Mouse (Mus musculus): ENCODE data around the gene Lpp.

The Lpp gene

GRCm38 (mm10) chr16:24635381-24635919 is 242.1 kb downstream of the Lpp start:
- no peak for DNase-seq

DNA sequence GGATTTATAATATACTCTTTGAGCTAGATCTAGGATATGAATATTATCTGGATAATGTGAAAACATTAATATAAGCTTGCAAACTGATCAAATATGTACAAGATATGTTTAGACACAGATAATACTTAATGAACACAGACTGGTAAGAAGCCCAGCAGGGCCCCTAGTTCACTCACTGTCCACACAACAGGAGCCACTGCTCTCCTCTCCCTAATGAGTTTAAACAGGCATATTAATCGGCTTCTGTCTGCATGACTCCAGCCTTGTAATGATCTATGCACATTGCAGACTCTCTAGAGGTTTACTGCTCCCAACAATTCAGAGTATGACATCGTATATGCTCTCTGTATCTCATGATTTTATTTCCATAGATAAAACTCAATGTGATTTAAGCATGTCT is 243.6 kb downstream of the Lpp start:
- no peak for DNase-seq

DNA sequence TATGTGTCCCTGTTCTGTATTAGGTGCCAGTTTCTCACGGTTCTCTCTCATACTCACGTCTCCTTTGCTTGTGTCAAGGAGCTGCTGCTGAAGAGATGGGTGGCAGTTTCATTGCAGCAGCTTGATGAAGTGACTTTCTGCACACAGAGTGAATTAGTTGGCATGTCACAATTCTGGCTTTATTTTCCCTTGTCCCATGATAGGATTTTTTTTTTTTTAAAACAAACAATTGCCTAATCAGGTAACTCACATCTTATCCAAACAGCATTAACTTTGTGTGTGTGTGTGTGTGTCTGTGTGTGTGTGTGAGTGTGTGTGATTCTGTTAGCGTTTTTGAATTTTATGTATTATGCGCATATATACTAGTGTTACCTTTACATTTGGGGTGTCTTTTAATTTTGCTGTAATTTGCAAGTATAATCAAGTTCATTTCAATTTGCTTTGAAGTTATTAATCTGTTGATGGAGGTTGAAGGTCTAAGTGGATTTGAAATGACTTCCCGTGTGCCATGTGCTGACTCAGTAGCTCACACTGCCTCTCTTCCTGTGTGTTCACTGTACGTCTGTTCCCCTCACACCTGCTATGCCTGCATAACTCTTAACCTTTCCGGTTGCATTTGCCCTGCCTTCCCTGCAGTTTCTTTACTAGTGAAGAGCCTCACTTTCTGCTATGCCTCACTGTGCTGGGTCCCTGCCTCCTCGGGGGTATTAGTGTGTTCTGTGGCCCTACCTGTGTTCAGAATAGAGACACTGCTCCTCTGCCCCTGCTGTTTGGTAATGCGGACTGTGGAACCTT is 247.9 kb downstream of the Lpp start:
- no peak for DNase-seq

GRCm38 (mm10) chr16:24643024-24643635 is 249.8 kb downstream of the Lpp start:
- DNase-seq, result no peak

DNA sequence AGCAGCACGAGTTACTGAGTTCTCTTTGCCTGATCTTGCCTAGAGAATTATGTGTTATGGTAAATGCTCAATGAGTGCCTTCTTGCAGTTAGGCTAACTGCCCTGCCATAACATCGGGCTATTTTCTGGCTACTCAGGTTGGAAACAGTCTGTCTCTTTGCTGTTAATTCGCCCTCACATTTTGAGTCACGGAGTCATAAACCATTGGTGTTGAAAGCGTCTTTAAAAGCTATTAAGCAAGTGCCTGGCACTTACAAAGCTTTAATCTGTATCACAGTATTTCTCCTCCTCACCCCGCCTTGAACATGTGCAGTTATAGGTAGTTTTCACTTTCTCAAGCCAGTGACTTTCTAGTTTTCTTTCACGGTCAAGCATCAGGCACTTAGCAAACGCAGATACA is 250.8 kb downstream of the Lpp start:
- no peak for DNase-seq

GRCm38 (mm10) chr16:24644760-24645406 is 251.6 kb downstream of the Lpp start:
- DNase-seq, result no peak

DNA sequence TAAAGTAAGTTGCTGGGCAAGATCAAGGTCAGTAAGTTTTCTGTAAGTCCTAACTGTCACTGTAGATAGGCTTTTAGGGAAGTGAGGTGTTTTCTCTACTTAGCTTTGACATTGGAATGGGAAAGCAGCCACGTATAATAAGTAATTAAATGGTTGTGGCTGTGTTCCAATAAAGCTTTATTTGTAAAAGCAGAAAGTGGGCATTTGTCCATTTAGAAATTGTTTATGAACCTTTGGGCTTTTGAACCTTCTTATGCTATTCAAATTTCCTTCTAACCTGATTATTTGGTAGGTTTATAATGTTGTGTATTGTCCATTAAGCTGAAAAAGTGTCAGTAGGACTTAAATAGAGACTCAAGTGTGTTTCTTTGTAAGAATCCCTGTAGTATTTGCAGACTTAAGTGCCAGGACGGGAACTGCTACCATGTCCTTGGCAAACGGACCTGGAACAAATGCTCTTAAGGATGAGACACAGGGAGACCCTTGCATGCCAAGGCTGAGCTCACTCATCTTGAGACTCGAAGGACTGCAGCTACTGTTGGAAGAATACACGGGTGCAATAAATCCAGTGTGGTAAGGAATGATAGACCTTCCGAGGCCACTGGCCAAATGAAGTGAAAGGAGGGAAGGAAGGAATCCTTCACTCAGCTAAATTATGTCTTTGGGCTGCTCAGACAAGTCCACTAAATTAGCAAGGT is 252.7 kb downstream of the Lpp start:
- peak; percentile 20 for DNase-seq

GRCm38 (mm10) chr16:24651655-24652654 is 258.6 kb downstream of the Lpp start:
- no peak for DNase-seq

GRCm38 (mm10) chr16:24653041-24653440 is 259.7 kb downstream of the Lpp start:
- no peak for DNase-seq

DNA sequence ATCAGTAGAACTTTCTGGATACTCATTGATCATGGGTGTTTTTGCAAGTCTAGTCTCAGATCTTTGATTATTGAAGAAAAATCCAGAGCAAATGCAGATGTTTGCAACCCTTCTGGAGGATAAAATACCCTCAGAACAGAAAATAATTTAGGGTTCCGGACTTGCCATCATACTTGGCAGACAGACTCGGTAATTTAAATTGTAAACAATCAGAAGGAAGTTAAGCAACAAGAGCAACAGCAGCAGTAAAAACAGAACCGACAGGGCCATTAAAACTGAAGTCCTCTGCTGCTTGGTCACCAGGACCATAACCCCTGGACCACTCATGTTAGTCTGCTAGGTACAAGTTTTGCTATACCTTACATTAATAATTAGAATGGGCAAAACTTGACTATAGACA is 261.8 kb downstream of the Lpp start:
- DNase-seq, result no peak

DNA sequence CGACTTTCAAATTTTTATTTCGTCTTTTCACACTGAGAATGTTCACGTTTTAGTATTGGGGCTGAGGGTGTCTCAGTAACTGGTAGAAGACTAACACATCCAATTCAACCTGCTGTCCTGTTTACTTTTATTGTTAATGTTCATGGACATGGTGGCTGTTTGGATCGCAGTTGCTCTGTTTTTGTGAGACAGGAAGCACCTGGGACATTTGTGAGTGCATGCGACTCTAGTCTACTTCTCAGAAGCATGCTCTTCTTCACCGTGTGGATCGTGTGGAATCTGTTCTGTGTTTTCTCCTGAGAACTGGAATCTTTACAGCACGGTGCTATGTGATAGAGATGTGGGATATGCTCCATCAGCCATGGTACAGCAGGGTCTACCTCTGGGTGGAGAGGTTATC is 262.7 kb downstream of the Lpp start:
- DNase-seq, result no peak

DNA sequence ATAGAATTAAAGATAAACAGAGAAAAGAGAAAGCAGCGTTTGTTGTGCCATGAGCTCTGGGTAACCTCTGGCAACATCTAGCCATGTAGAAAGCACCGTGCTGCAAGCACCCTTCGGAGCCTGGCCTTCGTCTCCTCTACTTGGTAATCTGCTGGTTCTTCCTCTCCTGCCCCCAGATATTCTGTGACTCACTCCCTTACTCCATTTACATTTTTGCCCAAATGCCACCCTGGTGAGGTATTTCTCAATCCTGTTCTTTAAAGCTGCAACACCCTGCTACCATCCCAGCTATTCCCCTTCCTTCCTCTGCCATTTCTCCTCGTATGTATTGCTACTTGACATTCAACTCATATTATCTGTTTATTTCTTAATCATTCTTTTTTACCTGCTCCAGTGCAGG is 263.4 kb downstream of the Lpp start:
- DNase-seq, result no peak

GRCm38 (mm10) chr16:24659049-24659448 is 265.7 kb downstream of the Lpp start:
- no peak for DNase-seq

GRCm38 (mm10) chr16:24664131-24664530 is 270.8 kb downstream of the Lpp start:
- no peak for DNase-seq

DNA sequence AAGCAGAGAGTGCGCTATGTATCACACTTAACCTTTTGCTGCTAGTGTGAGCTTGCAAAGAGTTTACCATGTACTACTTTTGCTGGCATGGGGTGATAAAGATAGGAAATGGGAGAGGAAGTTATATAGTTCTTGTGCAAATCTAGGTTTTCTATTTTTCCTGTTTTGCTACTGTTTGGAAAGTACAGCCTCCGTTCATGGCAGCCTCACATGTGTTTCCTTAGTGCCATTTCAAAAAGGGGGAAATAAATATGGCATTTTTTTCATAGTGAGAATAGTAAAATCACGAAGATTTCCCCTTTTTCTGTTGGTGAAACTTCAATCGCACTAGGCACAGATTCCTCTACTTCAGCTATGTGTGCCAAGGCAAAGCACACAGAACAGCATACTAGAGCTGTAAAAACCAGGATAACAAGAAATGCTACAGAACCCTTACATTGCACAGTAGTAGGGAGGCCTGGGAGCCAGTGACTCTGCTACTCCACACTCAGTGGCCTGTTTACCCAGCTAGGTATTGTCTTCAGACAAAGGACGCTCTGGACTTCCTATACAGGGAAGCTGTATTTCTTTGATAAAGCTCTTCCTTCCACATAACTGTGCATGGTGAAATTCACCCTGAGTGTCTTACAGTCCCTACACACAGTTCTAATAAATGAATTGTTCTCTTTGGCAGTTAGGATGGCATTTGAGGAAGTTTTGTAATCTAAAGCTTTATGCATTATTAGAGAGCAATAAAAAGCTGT is 276.6 kb downstream of the Lpp start:
- DNase-seq, result no peak

- no peak for DNase-seq
These were observed 285.6 kb downstream of the Lpp start for GRCm38 (mm10) chr16:24678942-24679341.

DNA sequence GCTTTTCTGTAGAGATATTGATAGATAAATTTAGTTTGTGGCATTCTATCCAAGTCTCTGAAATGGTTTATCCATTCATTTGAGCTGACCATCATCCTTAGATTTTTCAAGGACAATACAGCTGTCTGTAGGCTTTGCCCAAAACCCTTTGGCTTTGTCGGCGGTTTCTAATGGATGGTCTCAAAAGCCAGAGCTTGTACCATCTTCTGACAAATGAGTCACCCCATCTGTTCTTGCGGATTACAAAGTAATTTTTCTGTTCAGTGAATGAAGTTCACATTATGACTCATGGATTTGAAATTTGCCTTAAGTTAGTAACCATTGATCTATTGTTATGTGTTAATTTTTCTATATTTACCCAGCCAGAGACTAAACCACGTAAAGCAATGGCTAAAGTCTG is 301.8 kb downstream of the Lpp start:
- no peak for DNase-seq

- no peak for DNase-seq
These were observed 310.9 kb downstream of the Lpp start for GRCm38 (mm10) chr16:24704215-24704614.

DNA sequence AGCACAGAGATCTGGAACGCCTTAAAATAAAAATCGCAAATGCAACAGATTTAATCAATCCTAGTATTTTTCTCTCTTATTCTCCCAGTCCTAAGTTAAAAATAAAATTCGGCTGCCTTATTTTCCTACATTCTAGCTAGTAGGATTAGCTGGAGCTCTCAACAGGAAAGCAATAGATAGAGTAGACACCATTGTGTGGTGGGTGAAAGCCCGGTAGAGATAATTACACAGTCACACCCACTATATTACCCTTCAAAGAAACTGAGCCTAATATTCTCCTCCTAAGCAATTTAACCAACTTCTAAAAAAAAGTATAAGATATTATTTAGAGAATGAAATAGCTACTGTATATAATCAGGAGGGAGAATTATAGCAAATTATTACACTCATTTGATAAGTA is 330.3 kb downstream of the Lpp start:
- no peak for DNase-seq

GRCm38 (mm10) chr16:24732751-24733150 is 339.4 kb downstream of the Lpp start:
- DNase-seq, result no peak

DNA sequence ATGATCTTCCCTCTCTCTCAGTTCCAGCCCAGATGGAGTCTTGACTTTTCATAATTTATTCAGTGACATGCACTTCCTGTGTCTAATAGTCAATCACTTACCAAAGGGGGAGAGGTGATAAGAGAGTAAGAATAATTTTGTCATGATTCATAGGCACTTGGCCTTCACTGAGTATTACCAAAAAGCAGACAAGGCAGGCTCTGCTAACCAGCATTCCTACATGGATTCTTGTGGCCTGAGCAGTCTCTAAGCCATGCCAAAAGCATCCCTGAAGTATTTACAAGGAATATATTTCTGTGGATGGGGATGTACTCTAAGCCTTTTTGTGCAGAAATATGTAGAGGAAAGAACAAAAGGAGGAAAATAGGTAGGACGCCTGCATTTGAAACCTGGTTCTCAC is 340.0 kb downstream of the Lpp start:
- no peak for DNase-seq

Data from kidney, adult 9 months (tissue).